Mouse (Mus musculus) cerebellum, adult 2 months (tissue): ENCODE data around the gene Rgp1.

Experiments
- CTCF ChIP-seq: fragments of 200-500 bp; IDR thresholded peaks from 2 replicates; pipeline ENCODE4 v1.5.1; 2011; ENCODE audit warnings: low read depth, mild to moderate bottlenecking, control low read depth, low read length, moderate library complexity, borderline replicate concordance; ENCODE audit not compliant: insufficient read depth
- POLR2A ChIP-seq: fragments of 200-500 bp; IDR thresholded peaks from 2 replicates; pipeline ENCODE4 v1.6.1; 2011; ENCODE audit warnings: low read length, control low read depth, borderline replicate concordance; ENCODE audit not compliant: insufficient read depth

GRCm38 (mm10) chr4:43555926-43556325, 22.6 kb upstream of the Rgp1 start:
- TF ChIP-seq CTCF: no peak
- no peak for TF ChIP-seq POLR2A
